Mouse (Mus musculus) left cerebral cortex, adult 9 months (tissue): ENCODE data around the gene Pold4.

Experiments used
- DNase-seq, 2 experiments: peaks; one replicate each; pipeline ENCODE4 v3.0.0; 2022; ENCODE audit warnings: low spot score in 2 of 2

The Pold4 gene

DNA sequence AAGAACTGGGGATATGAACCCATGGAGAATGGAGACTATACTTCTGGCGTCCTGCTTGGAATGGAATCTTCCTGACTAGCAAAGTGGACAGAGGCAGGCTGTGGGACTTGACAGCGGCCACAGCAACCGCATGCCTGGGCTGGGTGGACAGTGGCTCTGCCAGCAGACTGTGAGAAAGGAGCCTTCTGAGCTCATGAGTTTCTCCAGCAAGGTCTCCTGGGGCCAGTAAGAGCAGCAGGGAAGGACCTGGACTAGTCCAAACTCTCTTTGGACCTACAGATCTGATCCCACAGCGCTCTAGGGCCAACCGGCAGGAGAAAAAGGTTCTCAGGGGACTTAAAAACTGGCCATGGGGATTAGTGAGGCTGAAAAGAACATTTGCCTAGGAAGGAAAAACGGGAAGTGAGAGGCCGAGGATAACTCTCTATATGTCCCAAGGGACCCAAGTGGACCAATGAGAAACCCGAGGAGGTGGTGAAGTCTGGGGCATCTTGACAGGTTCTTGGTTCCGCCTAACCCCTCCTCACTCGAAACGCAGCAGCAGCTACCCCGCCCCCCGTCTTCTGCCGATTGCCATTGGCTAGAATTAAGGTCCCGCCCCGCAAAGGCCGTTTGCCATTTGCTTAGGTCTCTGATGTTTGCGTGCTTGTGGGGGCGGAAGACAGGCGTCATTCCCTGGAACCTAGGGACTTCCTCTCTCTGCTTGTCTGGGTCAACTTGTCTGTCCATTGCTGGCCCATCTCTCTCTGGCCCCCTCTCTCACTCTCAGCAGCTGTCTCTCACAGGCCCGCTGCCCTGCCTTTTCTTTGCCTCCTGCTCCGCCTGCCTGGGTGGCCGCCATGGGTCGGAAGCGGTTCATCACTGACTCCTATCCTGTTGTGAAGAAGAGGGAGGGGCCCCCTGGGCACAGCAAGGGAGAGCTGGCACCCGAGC, at the start of gene Pold4:
TSS of gene Pold4 (plus strand) at position 647 of the 933 bp plus-strand sequence.
- peak; percentile 95 to 98 for DNase-seq

GRCm38 (mm10) chr19:4183689-4184088, 48.0 kb upstream of the Pold4 start:
- DNase-seq, result no peak

DNA sequence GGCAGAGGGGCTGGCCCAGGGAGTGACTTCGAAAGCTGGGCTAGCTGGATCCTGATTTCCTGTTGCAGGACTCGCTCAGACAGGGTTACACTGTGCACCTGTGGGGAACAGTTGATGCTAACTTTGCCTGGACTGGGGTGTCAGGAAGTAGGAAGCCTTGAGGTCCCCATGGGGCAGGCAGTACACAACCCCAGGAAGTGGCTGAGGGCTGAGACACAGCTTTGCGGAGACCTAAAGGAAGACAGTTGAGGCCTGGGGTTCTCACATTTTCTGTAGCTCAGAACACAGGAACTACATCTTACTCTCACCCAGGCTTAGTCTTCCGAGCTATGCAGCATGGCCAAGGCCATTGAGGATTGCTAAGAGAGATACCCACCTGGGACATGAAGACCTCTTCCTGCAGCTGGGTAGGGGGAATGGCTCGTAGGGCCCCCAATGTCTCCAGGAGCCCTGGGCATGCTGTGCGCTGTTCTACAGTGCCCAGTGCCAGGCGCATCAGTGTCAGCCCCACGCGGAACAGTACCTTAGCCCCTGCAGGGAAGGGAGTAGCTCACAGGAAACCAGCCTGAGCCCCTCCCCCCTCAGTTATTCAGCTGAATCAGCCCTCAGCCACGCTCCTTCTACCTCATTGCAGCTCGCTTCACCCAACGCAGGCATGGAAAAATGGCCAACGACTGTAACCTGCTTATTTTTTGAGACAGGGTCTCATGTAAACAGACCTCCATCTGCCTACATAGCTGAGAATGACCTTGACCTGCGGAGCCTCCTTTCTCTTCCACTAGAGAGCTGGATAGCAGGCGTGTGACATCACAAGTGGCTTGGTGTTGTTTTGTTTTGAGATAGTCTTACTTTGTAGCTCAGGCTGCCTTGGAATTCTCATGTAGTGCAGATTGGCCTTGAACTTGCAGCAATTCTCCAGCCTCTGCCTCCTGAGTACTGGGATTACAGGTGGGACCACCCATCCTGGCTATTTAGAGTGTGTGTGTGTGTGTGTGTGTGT, 46.4 kb upstream of the Pold4 start:
- no peak for DNase-seq

- no peak for DNase-seq
Measured at GRCm38 (mm10) chr19:4187303-4187702, 44.4 kb upstream of the Pold4 start.

GRCm38 (mm10) chr19:4189051-4189620, 42.6 kb upstream of the Pold4 start:
- no peak for DNase-seq

DNA sequence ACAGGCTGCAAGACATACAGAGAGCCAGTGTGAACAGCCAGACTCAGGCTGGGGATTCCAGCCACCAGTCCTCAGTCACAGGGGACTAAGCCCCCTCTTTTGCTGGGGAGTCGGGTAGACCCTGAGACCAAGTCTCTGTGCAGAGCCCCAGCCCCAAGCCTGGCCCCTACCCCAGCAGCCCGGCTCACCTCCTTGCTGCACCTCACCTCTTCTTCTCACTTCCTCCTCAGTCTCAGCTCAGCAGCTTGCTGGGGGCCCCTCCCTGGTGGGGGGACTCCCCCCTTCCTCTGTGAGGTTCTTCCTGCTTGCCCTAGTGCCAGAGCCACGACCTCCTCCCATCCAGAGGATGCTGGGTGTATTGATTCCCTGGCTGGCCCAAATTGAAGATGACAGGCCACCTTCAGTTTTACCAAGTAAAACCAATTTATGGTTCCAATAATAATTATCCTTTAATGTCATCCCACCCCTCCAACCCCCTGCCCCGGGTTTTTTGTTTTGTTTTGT, 40.8 kb upstream of the Pold4 start, which contains the start of gene Tbc1d10c:
TSS of gene Tbc1d10c (minus strand) at position 454 of the 504 bp plus-strand sequence.
- DNase-seq, result no peak

- peak in 1 of 2 experiments; percentile 91 for DNase-seq
Measured at GRCm38 (mm10) chr19:4191528-4192250, 40.0 kb upstream of the Pold4 start, which contains the start of gene Ppp1ca. Gene Ppp1ca, plus strand, starts transcription at chr19:4192065.

DNA sequence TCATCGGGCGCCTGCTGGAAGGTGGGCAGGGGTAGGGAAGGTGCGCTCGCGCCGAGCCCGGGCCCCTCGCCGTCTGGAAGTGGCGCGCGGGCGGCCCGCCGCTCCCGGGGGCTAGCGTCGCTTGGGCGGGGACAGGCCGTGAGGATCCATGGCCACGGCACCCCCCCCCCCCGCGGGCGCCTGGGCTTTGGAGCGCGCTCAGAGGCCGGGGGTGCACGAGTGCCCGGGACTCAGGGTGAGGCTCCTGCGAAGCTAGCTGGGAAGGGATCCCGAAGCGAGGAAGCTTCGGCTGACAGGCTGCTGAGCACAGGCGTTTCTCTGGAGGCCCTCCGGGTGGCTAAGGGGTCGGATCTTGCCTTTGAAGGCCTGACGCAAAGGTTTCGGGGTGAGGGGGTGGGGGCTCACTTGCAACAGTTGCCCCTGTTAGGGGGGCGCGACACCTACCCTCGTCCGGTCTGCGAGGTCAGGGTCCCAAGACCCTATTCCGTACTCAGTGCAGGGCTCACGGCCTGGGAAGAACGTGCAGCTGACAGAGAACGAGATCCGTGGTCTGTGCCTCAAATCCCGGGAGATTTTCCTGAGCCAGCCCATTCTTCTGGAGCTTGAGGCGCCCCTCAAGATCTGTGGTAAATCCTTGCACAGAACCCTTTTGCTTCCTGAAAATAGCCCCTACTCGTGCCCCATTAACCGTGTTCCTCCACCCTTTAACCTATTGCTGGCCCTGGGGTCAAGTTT, 39.3 kb upstream of the Pold4 start:
- no peak for DNase-seq

DNA sequence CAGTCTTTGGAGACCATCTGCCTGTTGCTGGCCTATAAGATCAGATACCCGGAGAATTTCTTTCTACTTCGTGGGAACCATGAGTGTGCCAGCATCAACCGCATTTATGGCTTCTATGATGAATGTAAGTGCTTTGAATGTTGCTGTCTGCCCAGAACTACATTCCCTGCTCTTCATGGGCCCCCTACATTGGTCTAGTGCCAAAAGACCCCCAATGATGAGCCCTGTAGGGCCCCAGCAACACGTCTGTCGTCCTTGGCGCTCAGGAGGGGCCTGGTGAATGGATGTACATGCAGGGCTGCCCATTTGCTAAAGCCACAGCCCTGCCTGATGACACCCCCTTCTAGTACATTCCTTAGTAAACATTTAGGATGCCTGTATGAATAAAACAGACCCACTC, 38.6 kb upstream of the Pold4 start:
- DNase-seq, result no peak

DNA sequence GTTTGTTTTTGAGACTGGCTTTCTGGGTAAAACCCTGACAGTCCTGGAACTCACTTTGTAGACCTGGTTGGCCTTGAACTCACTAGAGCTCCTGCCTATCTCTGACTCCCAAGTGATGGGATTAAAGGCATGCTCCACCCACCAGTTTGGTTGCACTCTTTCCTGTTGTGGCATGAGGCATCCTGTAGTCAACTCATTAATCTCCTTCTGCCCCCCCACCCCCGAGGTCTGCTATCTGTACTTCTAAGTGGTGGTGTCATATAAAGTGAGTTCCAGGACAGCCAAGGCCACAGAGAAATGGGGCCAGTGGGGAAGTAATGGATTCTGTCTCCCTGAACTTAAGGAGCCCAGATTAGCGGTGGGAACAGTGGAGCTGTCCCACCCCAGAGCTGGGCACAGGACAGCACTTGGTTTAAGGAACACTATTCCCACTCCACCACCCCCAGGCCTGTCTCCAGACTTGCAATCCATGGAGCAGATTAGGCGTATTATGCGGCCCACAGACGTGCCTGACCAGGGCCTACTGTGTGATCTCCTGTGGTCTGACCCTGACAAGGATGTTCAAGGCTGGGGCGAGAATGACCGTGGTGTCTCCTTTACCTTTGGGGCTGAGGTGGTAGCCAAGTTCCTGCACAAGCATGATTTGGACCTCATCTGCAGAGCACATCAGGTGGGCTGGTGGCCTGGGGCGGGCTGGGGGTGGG, 37.5 kb upstream of the Pold4 start:
- DNase-seq, result no peak

- DNase-seq, result no peak
Measured at GRCm38 (mm10) chr19:4194776-4195650, 36.7 kb upstream of the Pold4 start.

GRCm38 (mm10) chr19:4196048-4196447, 35.7 kb upstream of the Pold4 start:
- DNase-seq, result no peak

- no peak for DNase-seq
Measured at GRCm38 (mm10) chr19:4196548-4196947, 35.2 kb upstream of the Pold4 start.

DNA sequence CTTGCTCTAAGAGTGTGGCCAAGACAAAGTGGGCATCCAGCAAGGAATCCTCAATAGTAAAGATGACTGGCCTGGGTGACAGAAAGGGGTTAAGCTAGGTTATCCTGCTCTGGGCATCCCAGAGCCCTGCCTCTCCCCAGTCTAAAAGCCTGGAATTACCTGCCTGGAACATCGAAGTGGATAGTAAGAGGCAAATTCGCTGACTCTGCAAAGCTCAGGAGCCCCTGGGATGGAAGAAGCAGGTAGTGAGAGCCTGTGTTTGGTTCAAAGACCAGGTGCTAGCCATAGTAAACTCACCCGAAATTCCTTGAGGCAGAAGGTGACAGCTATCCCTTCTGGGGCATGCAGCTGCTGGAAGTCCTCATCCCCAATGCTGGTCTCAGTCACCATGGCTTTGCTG, 34.5 kb upstream of the Pold4 start:
- no peak for DNase-seq

DNA sequence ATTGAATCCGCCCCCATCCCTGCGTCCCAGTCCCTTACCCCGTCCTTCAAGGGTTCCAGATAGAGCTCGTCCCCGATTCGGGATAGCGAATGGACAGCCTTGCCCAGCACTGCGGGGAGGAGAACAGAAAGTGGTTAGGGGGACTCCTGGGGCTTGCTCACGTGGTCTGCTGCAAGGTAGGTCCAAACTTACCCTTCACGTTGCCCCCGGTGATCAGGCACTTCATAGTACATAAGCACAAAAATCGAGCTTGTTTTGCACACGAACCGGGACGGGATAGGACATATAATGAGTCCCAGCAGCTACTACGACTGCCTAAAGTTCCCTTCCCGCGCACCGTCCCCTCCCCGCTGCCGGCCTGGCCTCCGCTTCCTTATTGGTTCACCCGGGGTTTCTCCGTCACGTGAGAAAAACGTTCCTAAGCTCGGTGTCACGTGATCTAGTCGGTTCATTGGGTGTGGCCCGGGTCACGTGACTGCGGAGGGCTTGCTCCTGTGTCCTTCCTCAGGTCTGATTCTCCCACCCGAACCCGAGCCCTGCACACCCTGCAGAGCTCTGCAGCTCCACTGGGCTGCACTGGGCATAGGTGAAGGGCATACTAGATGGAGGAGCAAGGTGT, 30.3 kb upstream of the Pold4 start, which contains the start of gene Rad9a:
TSS of gene Rad9a (minus strand) at position 372 of the 619 bp plus-strand sequence.
- peak; percentile 92 to 97 for DNase-seq

- no peak for DNase-seq
Measured at GRCm38 (mm10) chr19:4202149-4202548, 29.6 kb upstream of the Pold4 start.

- DNase-seq, result no peak
Measured at GRCm38 (mm10) chr19:4203148-4203547, 28.6 kb upstream of the Pold4 start.
